Mouse (Mus musculus) bone marrow macrophage, adult 2 months (primary cell): Measurements from ENCODE around the gene Mef2c.

Experiments used
- CTCF ChIP-seq: IDR thresholded peaks from 2 replicates; pipeline ENCODE4 v1.5.1; 2012; ENCODE audit warnings: low read depth, mild to moderate bottlenecking, low read length, moderate library complexity
- POLR2A ChIP-seq: IDR thresholded peaks from 2 replicates; pipeline ENCODE4 v1.6.1; 2012; ENCODE audit warnings: mild to moderate bottlenecking, low read depth, low read length, borderline replicate concordance

GRCm38 (mm10) chr13:83600301-83600700, 96.5 kb downstream of the Mef2c start:
- TF ChIP-seq CTCF (no peak), POLR2A (no peak)
